ENCODE assay signal across 8 mouse cellular contexts in the genomic region with DNA sequence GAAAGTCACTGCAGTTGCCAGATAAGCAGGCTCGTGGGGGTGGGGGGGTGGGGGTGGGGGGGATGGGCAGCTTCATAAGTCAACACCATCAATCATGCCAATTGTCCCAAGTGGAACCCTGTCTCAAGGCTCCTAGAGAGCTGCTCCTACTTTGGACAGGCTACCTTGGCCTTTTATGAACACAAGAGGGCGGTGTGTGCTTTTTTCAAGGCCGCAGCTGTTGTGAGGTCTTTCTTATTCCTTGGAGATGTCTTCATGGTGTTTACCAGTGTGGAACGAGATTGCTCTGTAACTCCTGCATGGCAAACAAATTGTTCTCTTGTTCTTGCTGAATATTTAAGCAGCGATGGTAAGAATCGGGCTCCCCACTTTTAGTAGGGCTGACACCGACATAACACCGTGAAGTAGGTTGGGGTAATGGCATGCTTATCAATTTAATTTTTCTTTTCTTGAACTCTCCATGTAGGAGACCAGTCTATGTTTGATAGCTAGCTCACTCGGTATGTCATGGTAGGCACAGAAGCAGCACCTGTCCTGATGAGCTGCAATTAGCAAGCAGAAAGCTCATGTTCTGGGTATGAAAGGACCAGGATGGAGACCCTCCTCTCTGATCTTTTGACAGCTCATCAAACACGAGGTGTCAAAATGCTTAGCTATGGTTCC.
A peak's percentile ranks its signal among the peaks of the same experiment; 100 is the strongest.
DNase-seq lines count a peak whose midpoint lies in the region; ATAC-seq and TF ChIP-seq lines count a peak whose summit lies in the region.

No protein-coding gene starts in this region.

- no peak overlapping the region for H3K4me2 ChIP-seq in kidney, postnatal 0 days (ENCODE audit: low read length)
- no peak overlapping the region for H3K4me2 ChIP-seq in liver, postnatal 0 days (ENCODE audit: low read depth, low read length)

- H3K4me3 ChIP-seq in kidney, postnatal 0 days (replicated peaks; ENCODE audit: low read depth, low read length) = no peak overlapping the region
- H3K4me3 ChIP-seq in liver, postnatal 0 days (ENCODE audit: low read depth, low read length) = no peak overlapping the region

- TF ChIP-seq CTCF in kidney, postnatal 0 days (IDR thresholded peaks at IDR 0.05; ENCODE audit: low read depth) = peak; percentile 82
- TF ChIP-seq CTCF in liver, postnatal 0 days (IDR thresholded peaks at IDR 0.05; ENCODE audit: low read depth) = peak; percentile 53

- no peak; the same call in 1 of the 2 replicates for ATAC-seq in cerebellum, adult (ENCODE audit: insufficient number of reproducible peaks, low FRiP score, low TSS enrichment)
- ATAC-seq in kidney, postnatal 0 days (replicated peaks; ENCODE audit: low FRiP score, low read depth) = peak; percentile 74; the same call in 1 of the 2 replicates
- ATAC-seq in liver, postnatal 0 days = no peak

- H3K9ac ChIP-seq in kidney, postnatal 0 days (ENCODE audit: low read depth, low read length) = no peak overlapping the region
- no peak overlapping the region for H3K9ac ChIP-seq in liver, postnatal 0 days (replicated peaks)

- peak; percentile 4 for DNase-seq in cerebellum, adult 11-12 months
- DNase-seq in brain, adult 2 months (ENCODE audit: low read depth, low spot score) = peak; percentile 82
- peak; percentile 52 for DNase-seq in forelimb bud, embryonic 11.5 days (ENCODE audit: low read depth, low spot score)
- peak; percentile 79 for DNase-seq in kidney, postnatal 0 days (ENCODE audit: low spot score)
- no peak for DNase-seq in liver, postnatal 0 days
- DNase-seq in retina, embryonic 14.5 days (ENCODE audit: low spot score) = peak; percentile 87
- no peak for DNase-seq in urinary bladder, adult 2 months (ENCODE audit: low spot score)

- H3K27ac ChIP-seq in kidney, postnatal 0 days = no peak overlapping the region
- no peak overlapping the region for H3K27ac ChIP-seq in liver, postnatal 0 days (ENCODE audit: low read depth)

- H3K27me3 ChIP-seq in kidney, postnatal 0 days (ENCODE audit: insufficient read depth, low read length) = no peaks in the 10 kb centered on the region
- H3K27me3 ChIP-seq in liver, postnatal 0 days (ENCODE audit: insufficient read depth, low read length) = no peaks in the 10 kb centered on the region

- no peak for TF ChIP-seq EP300 in liver, postnatal 0 days (IDR thresholded peaks at IDR 0.05; ENCODE audit: low read depth)

- H3K9me3 ChIP-seq in kidney, postnatal 0 days (replicated peaks; ENCODE audit: low read length) = no peaks in the 10 kb centered on the region
- H3K9me3 ChIP-seq in liver, postnatal 0 days (ENCODE audit: low read length) = no peaks in the 10 kb centered on the region

- no peaks in the 10 kb centered on the region for H3K36me3 ChIP-seq in kidney, postnatal 0 days (ENCODE audit: insufficient read depth, low read length)
- no peaks in the 10 kb centered on the region for H3K36me3 ChIP-seq in liver, postnatal 0 days (replicated peaks; ENCODE audit: insufficient read depth, low read length)

- no peaks in the 10 kb centered on the region for H3K4me1 ChIP-seq in kidney, postnatal 0 days (replicated peaks; ENCODE audit: insufficient read depth, low read length)
- H3K4me1 ChIP-seq in liver, postnatal 0 days (ENCODE audit: insufficient read depth) = no peaks in the 10 kb centered on the region

- 48% methylated on average over 10 of the region's 10 CpGs for WGBS in kidney, postnatal 0 days
- WGBS in liver, postnatal 0 days (ENCODE audit: insufficient replicate concordance) = 51% methylated on average over 10 of the region's 10 CpGs

Comparison
In these comparisons a context has a peak if more than half of its experiments do, and no peak if none do; other contexts are left out.
1. DNase-seq: peak in cerebellum, adult 11-12 months (single experiment), brain, adult 2 months (single experiment), forelimb bud, embryonic 11.5 days (single experiment), kidney, postnatal 0 days (single experiment) and retina, embryonic 14.5 days (single experiment); none in liver, postnatal 0 days (single experiment) and urinary bladder, adult 2 months (single experiment).